Mouse (Mus musculus): ENCODE results near the gene Wscd2. TPM values are rescaled to one million over a fixed set of nuclear protein-coding genes. Genes with fewer than 3 reads are reported as not detected.

The Wscd2 gene
- polyA plus RNA-seq, 1 experiment, result 3.5 TPM

GRCm38 (mm10) chr5:113558065-113558464, 67.9 kb downstream of the Wscd2 start:
- TF ChIP-seq CTCF (IDR thresholded peaks at IDR 0.05; ENCODE audit: extremely low read depth, insufficient read length, insufficient replicate concordance, low read depth, low read length) (no peak), POLR2A (IDR thresholded peaks at IDR 0.05; ENCODE audit: low read depth, low read length) (no peak)
- 82% methylated on average over 8 of the region's 8 CpGs for WGBS
- H3K36me3 ChIP-seq (ENCODE audit: control insufficient read depth, insufficient read depth, low read length), result no peaks in the 10 kb centered on the region
- no peak overlapping the region for H3K27ac ChIP-seq (ENCODE audit: insufficient read depth, low read depth, low read length)
- H3K27me3 ChIP-seq (ENCODE audit: control insufficient read depth, insufficient read depth, low read length), result no peaks in the 10 kb centered on the region
- H3K4me3 ChIP-seq (ENCODE audit: low read depth, low read length), result no peak overlapping the region
- no peaks in the 10 kb centered on the region for H3K4me1 ChIP-seq (ENCODE audit: control insufficient read depth, insufficient read depth, insufficient read length, low read length)

GRCm38 (mm10) chr5:113559627-113560026, 69.5 kb downstream of the Wscd2 start:
- H3K4me1 ChIP-seq (ENCODE audit: control insufficient read depth, insufficient read depth, insufficient read length, low read length), result no peaks in the 10 kb centered on the region
- no peaks in the 10 kb centered on the region for H3K27me3 ChIP-seq (ENCODE audit: control insufficient read depth, insufficient read depth, low read length)
- WGBS, result 67% methylated on average over 5 of the region's 5 CpGs
- H3K27ac ChIP-seq (ENCODE audit: insufficient read depth, low read depth, low read length), result peak overlapping the region; percentile 75
- H3K36me3 ChIP-seq (ENCODE audit: control insufficient read depth, insufficient read depth, low read length), result no peaks in the 10 kb centered on the region
- H3K4me3 ChIP-seq (ENCODE audit: low read depth, low read length), result no peak overlapping the region
- TF ChIP-seq CTCF (IDR thresholded peaks at IDR 0.05; ENCODE audit: extremely low read depth, insufficient read length, insufficient replicate concordance, low read depth, low read length), result no peak
- no peak for TF ChIP-seq POLR2A (IDR thresholded peaks at IDR 0.05; ENCODE audit: low read depth, low read length)

DNA sequence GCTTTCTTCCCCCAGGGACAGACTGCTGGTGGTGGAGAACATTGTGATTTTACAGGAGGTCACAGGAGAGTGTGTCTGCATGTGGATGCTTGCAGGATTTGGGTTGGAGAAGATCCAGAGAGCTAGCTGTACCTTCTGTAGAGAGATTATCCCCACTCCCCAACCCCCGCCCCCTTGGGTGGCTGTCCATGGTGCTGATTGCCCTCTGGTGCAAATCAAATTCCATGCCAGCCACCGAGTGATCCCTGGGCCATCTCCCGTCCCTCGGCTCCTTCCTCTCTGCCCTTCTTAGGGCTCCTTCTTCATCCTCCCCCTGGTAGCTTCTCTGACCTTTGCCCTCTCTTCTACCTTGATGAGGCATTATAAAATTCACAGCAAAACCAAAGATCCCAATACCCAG, 74.3 kb downstream of the Wscd2 start:
- H3K27ac ChIP-seq (ENCODE audit: insufficient read depth, low read depth, low read length), result no peak overlapping the region
- H3K27me3 ChIP-seq (ENCODE audit: control insufficient read depth, insufficient read depth, low read length), result no peaks in the 10 kb centered on the region
- H3K4me3 ChIP-seq (ENCODE audit: low read depth, low read length), result no peak overlapping the region
- no peaks in the 10 kb centered on the region for H3K36me3 ChIP-seq (ENCODE audit: control insufficient read depth, insufficient read depth, low read length)
- WGBS, result 31% methylated on average over 4 of the region's 4 CpGs
- TF ChIP-seq POLR2A (IDR thresholded peaks at IDR 0.05; ENCODE audit: low read depth, low read length), result no peak
- TF ChIP-seq CTCF (IDR thresholded peaks at IDR 0.05; ENCODE audit: extremely low read depth, insufficient read length, insufficient replicate concordance, low read depth, low read length), result no peak
- H3K4me1 ChIP-seq (ENCODE audit: control insufficient read depth, insufficient read depth, insufficient read length, low read length), result no peaks in the 10 kb centered on the region

DNA sequence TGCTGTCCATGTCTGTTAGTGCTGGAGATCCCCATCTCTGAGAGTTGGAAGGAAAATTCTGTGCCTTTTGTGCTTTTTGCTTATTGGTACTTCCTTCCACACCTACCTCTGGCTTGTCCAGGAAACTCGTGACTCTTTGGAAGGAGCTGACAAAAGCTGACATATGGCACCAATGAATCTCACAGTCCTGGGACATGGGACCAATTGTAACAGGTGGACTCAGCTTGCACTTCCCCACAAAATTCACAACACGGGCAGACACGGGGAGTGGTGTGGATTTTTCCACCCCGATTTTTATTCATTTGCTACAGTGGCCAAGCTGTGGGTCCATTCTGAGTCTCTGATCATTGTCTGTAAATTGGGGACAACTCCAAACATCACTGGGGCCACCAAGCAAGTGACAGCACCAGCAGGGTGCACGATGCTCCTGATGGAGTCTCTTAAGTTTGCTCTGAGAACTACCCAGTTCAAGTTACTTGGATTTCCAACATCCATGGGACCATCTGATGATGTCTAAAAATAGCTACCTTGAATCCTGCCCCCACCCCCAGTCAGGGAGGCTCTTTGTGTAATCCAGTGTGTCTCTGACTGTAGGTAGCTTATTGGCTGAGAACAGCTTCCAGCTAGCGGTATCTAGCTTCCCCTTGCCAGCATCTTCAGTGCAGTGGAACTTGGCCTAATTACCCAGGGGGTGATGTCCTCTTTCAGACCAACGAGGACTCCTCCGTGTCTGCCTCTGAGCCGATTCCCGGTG, 75.1 kb downstream of the Wscd2 start:
- no peaks in the 10 kb centered on the region for H3K36me3 ChIP-seq (ENCODE audit: control insufficient read depth, insufficient read depth, low read length)
- H3K27me3 ChIP-seq (ENCODE audit: control insufficient read depth, insufficient read depth, low read length), result no peaks in the 10 kb centered on the region
- TF ChIP-seq CTCF (IDR thresholded peaks at IDR 0.05; ENCODE audit: extremely low read depth, insufficient read length, insufficient replicate concordance, low read depth, low read length), result no peak
- no peak overlapping the region for H3K27ac ChIP-seq (ENCODE audit: insufficient read depth, low read depth, low read length)
- H3K4me3 ChIP-seq (ENCODE audit: low read depth, low read length), result no peak overlapping the region
- no peaks in the 10 kb centered on the region for H3K4me1 ChIP-seq (ENCODE audit: control insufficient read depth, insufficient read depth, insufficient read length, low read length)
- 76% methylated on average over 10 of the region's 10 CpGs for WGBS

- H3K27ac ChIP-seq (ENCODE audit: insufficient read depth, low read depth, low read length), result no peak overlapping the region
- no peaks in the 10 kb centered on the region for H3K4me1 ChIP-seq (ENCODE audit: control insufficient read depth, insufficient read depth, insufficient read length, low read length)
- H3K36me3 ChIP-seq (ENCODE audit: control insufficient read depth, insufficient read depth, low read length), result no peaks in the 10 kb centered on the region
- 65% methylated on average over 12 of the region's 12 CpGs for WGBS
- no peak overlapping the region for H3K4me3 ChIP-seq (ENCODE audit: low read depth, low read length)
- H3K27me3 ChIP-seq (ENCODE audit: control insufficient read depth, insufficient read depth, low read length), result no peaks in the 10 kb centered on the region
- TF ChIP-seq CTCF (IDR thresholded peaks at IDR 0.05; ENCODE audit: extremely low read depth, insufficient read length, insufficient replicate concordance, low read depth, low read length) (no peak), POLR2A (IDR thresholded peaks at IDR 0.05; ENCODE audit: low read depth, low read length) (no peak)
Measured at GRCm38 (mm10) chr5:113565858-113566257, 75.7 kb downstream of the Wscd2 start.

DNA sequence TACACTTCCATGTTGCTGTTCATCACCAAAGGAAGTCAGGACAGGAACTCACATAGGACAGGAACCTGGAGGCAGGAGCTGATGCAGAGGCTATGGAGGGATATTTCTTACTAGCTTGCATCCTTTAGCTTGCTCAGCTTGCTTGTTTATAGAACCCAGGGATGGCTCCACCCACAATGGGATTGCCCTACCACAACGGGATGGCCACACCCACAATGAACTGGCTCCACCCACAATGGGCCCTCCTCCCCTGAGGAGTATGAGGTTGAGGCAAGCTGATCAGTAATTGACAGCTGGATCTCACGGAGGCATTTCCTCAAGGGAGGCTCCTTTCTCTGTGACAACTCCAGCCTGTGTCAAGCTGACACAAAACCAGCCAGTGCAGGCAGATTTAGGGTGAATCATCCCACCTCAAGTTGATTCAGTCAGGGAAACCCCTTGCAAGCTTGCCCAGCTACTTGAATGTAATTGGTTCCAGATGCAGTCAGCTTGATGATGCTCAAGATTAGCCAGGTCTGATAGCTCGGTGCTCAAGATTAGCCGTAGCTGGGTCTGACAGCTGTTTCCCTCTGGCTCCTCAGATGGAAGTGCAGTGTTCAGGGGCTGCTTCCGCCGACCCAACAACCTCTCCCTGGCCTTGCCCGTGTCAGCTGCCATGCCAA, 80.1 kb downstream of the Wscd2 start:
- 56% methylated on average over 7 of the region's 7 CpGs for WGBS
- Histone ChIP-seq H3K4me1 (ENCODE audit: control insufficient read depth, insufficient read depth, insufficient read length, low read length) (no peaks in the 10 kb centered on the region), H3K36me3 (ENCODE audit: control insufficient read depth, insufficient read depth, low read length) (no peaks in the 10 kb centered on the region), H3K4me3 (ENCODE audit: low read depth, low read length) (no peak overlapping the region), H3K27me3 (ENCODE audit: control insufficient read depth, insufficient read depth, low read length) (no peaks in the 10 kb centered on the region), H3K27ac (ENCODE audit: insufficient read depth, low read depth, low read length) (no peak overlapping the region)
- TF ChIP-seq CTCF (IDR thresholded peaks at IDR 0.05; ENCODE audit: extremely low read depth, insufficient read length, insufficient replicate concordance, low read depth, low read length), result no peak
- no peak for TF ChIP-seq POLR2A (IDR thresholded peaks at IDR 0.05; ENCODE audit: low read depth, low read length)

GRCm38 (mm10) chr5:113577555-113577954, 87.4 kb downstream of the Wscd2 start:
- H3K4me3 ChIP-seq (ENCODE audit: low read depth, low read length), result no peak overlapping the region
- no peaks in the 10 kb centered on the region for H3K4me1 ChIP-seq (ENCODE audit: control insufficient read depth, insufficient read depth, insufficient read length, low read length)
- TF ChIP-seq POLR2A (IDR thresholded peaks at IDR 0.05; ENCODE audit: low read depth, low read length) (no peak), CTCF (IDR thresholded peaks at IDR 0.05; ENCODE audit: extremely low read depth, insufficient read length, insufficient replicate concordance, low read depth, low read length) (no peak)
- 82% methylated on average over 7 of the region's 7 CpGs for WGBS
- H3K36me3 ChIP-seq (ENCODE audit: control insufficient read depth, insufficient read depth, low read length), result no peaks in the 10 kb centered on the region
- no peak overlapping the region for H3K27ac ChIP-seq (ENCODE audit: insufficient read depth, low read depth, low read length)
- no peaks in the 10 kb centered on the region for H3K27me3 ChIP-seq (ENCODE audit: control insufficient read depth, insufficient read depth, low read length)
